Mouse (Mus musculus) gastrocnemius, postnatal 14 days (tissue): ENCODE data around the gene Ptms. TPM values are rescaled to one million over a fixed set of nuclear protein-coding genes. Genes with fewer than 3 reads are reported as not detected.
A peak's percentile ranks its signal among the peaks of the same experiment; 100 is the strongest.

ENCODE experiments used
- DNase-seq: peaks from one replicate; pipeline ENCODE4 v3.0.0; 2021; ENCODE audit warnings: mixed read lengths
- intact Hi-C: fragments of 180-260 bp; cut with DNase I; formaldehyde crosslinking; loops from one replicate; pipeline ENCODE4 v1.15.1; 2025; ENCODE audit warnings: low total_unique reads
- long read RNA-seq, 2 experiments: library from polyadenylated mRNA; stranded (forward); transcript quantifications; one replicate each; pipeline ENCODE4 v2.0.0; 2021
- total RNA-seq, 2 experiments: library from RNA; stranded (reverse); gene quantifications; 2 replicates each; pipeline ENCODE4 v1.2.3; 2021

Ptms gene
- total RNA-seq: 100 to 1,000 TPM; 225 to 266 TPM
- long read RNA-seq, experiment 1, transcript Ptms-201 (5 exons, 1,149 nt): major isoform, 29 of 50 reads
- long read RNA-seq, experiment 1, transcript Ptms-203 (4 exons, 629 nt): minor isoform, 7 of 50 reads
- long read RNA-seq, experiment 1, partial matches to known transcripts: 5 of 50 reads
- long read RNA-seq, experiment 1, other reads (novel, unspliced or antisense): 8 of 50 reads
- long read RNA-seq, experiment 2, transcript Ptms-201 (5 exons, 1,149 nt): major isoform, 38 of 57 reads
- long read RNA-seq, experiment 2, partial matches to known transcripts: 10 of 57 reads
- long read RNA-seq, experiment 2, other reads (novel, unspliced or antisense): 5 of 57 reads

GRCm38 (mm10) chr6:124919695-124920317 lies at the start of gene Ptms:
TSS of gene Ptms (minus strand) at chr6:124920103.
- DNase-seq: peak; percentile 94
- intact Hi-C loops: no loop called here

- intact Hi-C loops: no loop called here
- peak; percentile 42 for DNase-seq
These were observed 47.9 kb upstream of the Ptms start for GRCm38 (mm10) chr6:124967766-124968165.

GRCm38 (mm10) chr6:124966466-124967118 lies 46.7 kb upstream of the Ptms start:
- intact Hi-C loops: no loop called here
- no peak for DNase-seq

- no peak for DNase-seq
- intact Hi-C loops: no loop called here
These were observed 45.8 kb upstream of the Ptms start for GRCm38 (mm10) chr6:124965747-124966146.

- peak; percentile 98 for DNase-seq
- intact Hi-C loops: no loop called here
These were observed 45.3 kb upstream of the Ptms start, which contains the start of gene Cops7a for GRCm38 (mm10) chr6:124965088-124965719. TSS of gene Cops7a (minus strand) at chr6:124965538.

GRCm38 (mm10) chr6:124964638-124965037 lies 44.7 kb upstream of the Ptms start:
- peak; percentile 6 for DNase-seq
- intact Hi-C loops: no loop called here

- DNase-seq: no peak
- intact Hi-C loops: no loop called here
These were observed 41.1 kb upstream of the Ptms start for GRCm38 (mm10) chr6:124961021-124961420.

- intact Hi-C loops: no loop called here
These were observed 40.1 kb upstream of the Ptms start for GRCm38 (mm10) chr6:124959960-124960359.

GRCm38 (mm10) chr6:124958127-124958526 lies 38.2 kb upstream of the Ptms start:
- no peak for DNase-seq
- intact Hi-C loops: no loop called here

More at GRCm38 (mm10) chr6:124959960-124960359, 40.1 kb upstream of the Ptms start:
- DNase-seq: no peak

- intact Hi-C loops: no loop called here
- DNase-seq: no peak
These were observed 35.3 kb upstream of the Ptms start for GRCm38 (mm10) chr6:124955212-124955611.

- no peak for DNase-seq
- intact Hi-C loops: no loop called here
These were observed 34.2 kb upstream of the Ptms start for GRCm38 (mm10) chr6:124953991-124954715.

GRCm38 (mm10) chr6:124943526-124943925 lies 23.6 kb upstream of the Ptms start:
- intact Hi-C loops: no loop called here
- no peak for DNase-seq

- intact Hi-C loops: no loop called here
- DNase-seq: no peak
These were observed 21.8 kb upstream of the Ptms start for GRCm38 (mm10) chr6:124941679-124942078.

- no peak for DNase-seq
- intact Hi-C loops: no loop called here
These were observed 18.7 kb upstream of the Ptms start for GRCm38 (mm10) chr6:124938554-124938953.

GRCm38 (mm10) chr6:124937493-124937892 lies 17.6 kb upstream of the Ptms start:
- no peak for DNase-seq
- intact Hi-C loops: no loop called here

GRCm38 (mm10) chr6:124936681-124937080 lies 16.8 kb upstream of the Ptms start:
- no peak for DNase-seq
- intact Hi-C loops: no loop called here

- intact Hi-C loops: no loop called here
- no peak for DNase-seq
These were observed 14.8 kb upstream of the Ptms start for GRCm38 (mm10) chr6:124934670-124935069.

- DNase-seq: no peak
- intact Hi-C loops: no loop called here
These were observed 13.2 kb upstream of the Ptms start for GRCm38 (mm10) chr6:124933127-124933526.

- DNase-seq: no peak
- intact Hi-C loops: no loop called here
These were observed 12.4 kb upstream of the Ptms start for GRCm38 (mm10) chr6:124932314-124932695.
